In genomic region chr2:142700689-142701088, GRCm38 (mm10) we compare ENCODE assay signal across 9 mouse cellular contexts.
DNase-seq lines count a peak whose midpoint lies in the region; ATAC-seq and TF ChIP-seq lines count a peak whose summit lies in the region.
"Had no signal": no experiment of that assay in that cellular context is flagged by ENCODE, and none has a peak within 500 bp of the region (broad histone marks: within the 10 kb centered on the region; RNA-seq: fewer than 3 reads in every experiment).

No protein-coding gene starts in this region.

- H3K36me3 ChIP-seq in forebrain, embryonic 16.5 days (ENCODE audit: control insufficient read depth, insufficient read depth), result no peaks in the 10 kb centered on the region

- no peak overlapping the region for H3K4me2 ChIP-seq in forebrain, embryonic 16.5 days (ENCODE audit: low read length)

- no peak overlapping the region for H3K27ac ChIP-seq in forebrain, embryonic 16.5 days (ENCODE audit: low read length)
- H3K27ac ChIP-seq: liver, embryonic 14.5 days had no signal

- 58% methylated on average over 4 of the region's 4 CpGs for WGBS in lung, adult 2 months
- 16% methylated on average over 4 of the region's 4 CpGs for WGBS in forebrain, embryonic 16.5 days

- H3K4me3 ChIP-seq in lung, adult 2 months (replicated peaks; ENCODE audit: extremely low read depth, low read depth, low read length), result no peak overlapping the region
- H3K4me3 ChIP-seq in forebrain, embryonic 16.5 days (replicated peaks; ENCODE audit: low read length), result no peak overlapping the region

- no peaks in the 10 kb centered on the region; the same call in 1 of the 2 replicates for H3K4me1 ChIP-seq in lung, adult 2 months (ENCODE audit: control insufficient read depth, insufficient read depth, low read length)
- H3K4me1 ChIP-seq in forebrain, embryonic 16.5 days (replicated peaks; ENCODE audit: control insufficient read depth, insufficient read depth, low read length), result peaks cover 22% of the 10 kb centered on the region

- TF ChIP-seq POLR2A in lung, adult 2 months (IDR thresholded peaks at IDR 0.05; ENCODE audit: borderline replicate concordance, extremely low read depth, low read depth, low read length), result no peak

- no peak for TF ChIP-seq CTCF in lung, adult 2 months (IDR thresholded peaks at IDR 0.05; ENCODE audit: insufficient read depth, low read length)

- H3K9me3 ChIP-seq in forebrain, embryonic 16.5 days (ENCODE audit: control insufficient read depth, low read length), result no peaks in the 10 kb centered on the region

- H3K9ac ChIP-seq in forebrain, embryonic 16.5 days (replicated peaks; ENCODE audit: low read depth, low read length), result no peak overlapping the region
- H3K9ac ChIP-seq: liver, embryonic 14.5 days had no signal

- ATAC-seq in forebrain, embryonic 16.5 days, result peak; percentile 89

- H3K27me3 ChIP-seq in forebrain, embryonic 16.5 days (replicated peaks; ENCODE audit: control insufficient read depth, insufficient read depth, low read length), result no peaks in the 10 kb centered on the region

- DNase-seq in lung, adult 18-20 months, result peak; percentile 23 to 48
- DNase-seq in lung, adult 2 months, result no peak
- DNase-seq in layer of hippocampus, postnatal 14 days (ENCODE audit: low spot score in 2 of 2), result peak; percentile 40 to 54
- DNase-seq in right cerebral cortex, postnatal 36 days (ENCODE audit: low spot score in 2 of 2), result peak; percentile 21 to 24
- DNase-seq in gastrocnemius, adult 8-10 months (ENCODE audit: low spot score in 2 of 2), result no peak
- no peak for DNase-seq in gastrocnemius, postnatal 4 days (ENCODE audit: low spot score in 2 of 2)
- DNase-seq: gastrocnemius, postnatal 14 days had no signal

Comparison
In these comparisons a context has a peak if more than half of its experiments do, and no peak if none do; other contexts are left out.
1. DNase-seq: peak in lung, adult 18-20 months (2 of 2), layer of hippocampus, postnatal 14 days (2 of 2) and right cerebral cortex, postnatal 36 days (2 of 2); none in lung, adult 2 months (single experiment), gastrocnemius, adult 8-10 months (0 of 2) and gastrocnemius, postnatal 4 days (0 of 2).